9 mouse cellular contexts compared by ENCODE assay signal in the genomic region with DNA sequence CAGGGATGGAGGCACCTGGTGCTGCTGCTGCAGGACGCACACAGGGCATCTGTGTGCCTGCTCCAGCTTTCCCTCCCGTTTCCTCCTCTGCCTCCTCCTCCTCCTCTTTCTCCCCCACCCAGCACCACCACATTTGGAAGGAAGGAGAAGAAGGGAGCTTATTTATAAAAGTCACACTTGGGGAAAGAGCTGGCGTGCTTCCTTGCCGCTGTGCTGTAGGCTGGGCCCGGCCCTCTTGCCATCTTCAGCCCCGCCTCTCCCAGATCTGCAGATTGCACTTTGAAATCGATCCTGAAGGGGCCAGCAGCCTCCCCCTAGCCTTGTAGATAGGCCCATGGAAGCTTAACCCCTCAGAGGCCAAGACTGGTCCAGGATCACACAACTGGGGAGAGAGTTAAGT. TPM values are rescaled to one million over a fixed set of nuclear protein-coding genes. Genes with fewer than 3 reads are reported as not detected.
DNase-seq lines count a peak whose midpoint lies in the region; ATAC-seq lines count a peak whose summit lies in the region.
"Had no signal": no experiment of that assay in that cellular context is flagged by ENCODE, and none has a peak within 500 bp of the region (broad histone marks: within the 10 kb centered on the region; RNA-seq: fewer than 3 reads in every experiment).

No protein-coding gene starts in this region.

- 32% methylated on average over 7 of the region's 7 CpGs for whole genome bisulfite sequencing in liver, embryonic 11.5 days
- WGBS in liver, embryonic 12.5 days (ENCODE audit: insufficient replicate concordance): 23% methylated on average over 7 of the region's 7 CpGs
- WGBS in intestine, embryonic 15.5 days: 10% methylated on average over 7 of the region's 7 CpGs

- peaks cover 40% of the 10 kb centered on the region for H3K4me1 ChIP-seq in liver, embryonic 11.5 days (replicated peaks; ENCODE audit: control insufficient read depth, insufficient read depth, low read length)
- peaks cover 51% of the 10 kb centered on the region for H3K4me1 ChIP-seq in liver, embryonic 12.5 days
- peaks cover 40% of the 10 kb centered on the region for H3K4me1 ChIP-seq in intestine, embryonic 15.5 days (replicated peaks)

- no peaks in the 10 kb centered on the region; the same call in 1 of the 2 replicates for H3K27me3 ChIP-seq in liver, embryonic 11.5 days (replicated peaks; ENCODE audit: control insufficient read depth, insufficient read depth, low read length)
- peaks cover 36% of the 10 kb centered on the region for H3K27me3 ChIP-seq in liver, embryonic 12.5 days (replicated peaks)
- no peaks in the 10 kb centered on the region for H3K27me3 ChIP-seq in intestine, embryonic 15.5 days (replicated peaks)

- H3K4me3 ChIP-seq in liver, embryonic 11.5 days (ENCODE audit: low read depth, low read length): no peak overlapping the region
- no peak overlapping the region for H3K4me3 ChIP-seq in liver, embryonic 12.5 days
- H3K4me3 ChIP-seq in intestine, embryonic 15.5 days (replicated peaks): no peak overlapping the region

- DNase-seq in embryo, embryonic 10 days (ENCODE audit: low spot score): peak; percentile 52
- no peak for DNase-seq in embryo, embryonic 10.5 days (ENCODE audit: low spot score)
- DNase-seq in liver, embryonic 11.5 days (ENCODE audit: low spot score): no peak
- peak; percentile 67 for DNase-seq in right cerebral cortex, postnatal 14 days
- DNase-seq in testis, postnatal 14 days (ENCODE audit: low spot score): no peak
- DNase-seq: adrenal gland, postnatal 10 days had no signal

- H3K27ac ChIP-seq in liver, embryonic 11.5 days (ENCODE audit: low read depth, low read length): no peak overlapping the region
- no peak overlapping the region for H3K27ac ChIP-seq in liver, embryonic 12.5 days
- 0 out of 2 replicates have a peak overlapping the region, but pooled peaks have one; percentile 24 for H3K27ac ChIP-seq in intestine, embryonic 15.5 days

- peak overlapping the region; percentile 33 for H3K4me2 ChIP-seq in liver, embryonic 11.5 days
- no peak overlapping the region; the same call in 1 of the 2 replicates for H3K4me2 ChIP-seq in liver, embryonic 12.5 days
- H3K4me2 ChIP-seq in intestine, embryonic 15.5 days (replicated peaks): peak overlapping the region; percentile 45

- H3K36me3 ChIP-seq in liver, embryonic 11.5 days (ENCODE audit: control insufficient read depth, insufficient read depth, low read length): no peaks in the 10 kb centered on the region
- H3K36me3 ChIP-seq in liver, embryonic 12.5 days: no peaks in the 10 kb centered on the region
- H3K36me3 ChIP-seq in intestine, embryonic 15.5 days: no peaks in the 10 kb centered on the region

- no peak overlapping the region for H3K9ac ChIP-seq in liver, embryonic 11.5 days (ENCODE audit: low read depth, low read length)
- no peak overlapping the region for H3K9ac ChIP-seq in liver, embryonic 12.5 days
- H3K9ac ChIP-seq in intestine, embryonic 15.5 days: peak overlapping the region; percentile 26; the same call in 1 of the 2 replicates

- no peak for ATAC-seq in liver, embryonic 11.5 days (replicated peaks; ENCODE audit: low FRiP score)
- no peak for ATAC-seq in liver, embryonic 12.5 days
- ATAC-seq in intestine, embryonic 15.5 days: no peak
- ATAC-seq in granulocyte monocyte progenitor cell, adult 5-6 weeks (replicated peaks; ENCODE audit: poor library complexity, severe bottlenecking): no peak

- H3K9me3 ChIP-seq in liver, embryonic 11.5 days (ENCODE audit: control insufficient read depth, low read length): no peaks in the 10 kb centered on the region
- H3K9me3 ChIP-seq in liver, embryonic 12.5 days (replicated peaks): no peaks in the 10 kb centered on the region
- no peaks in the 10 kb centered on the region for H3K9me3 ChIP-seq in intestine, embryonic 15.5 days

RNA-seq across cellular contexts. Expression of a gene that starts 2.6 kb away (rescaled TPM):
- 6.2 and 6.4 TPM in 2 replicates for polyA plus RNA-seq in liver, embryonic 11.5 days (2014; fragmentation: Nextera tagmentation; extraction: Ambion mirVana)
- 2.7 and 2.8 TPM in 2 replicates for polyA plus RNA-seq in liver, embryonic 12.5 days (2016; fragmentation: Nextera tagmentation; extraction: Ambion mirVana)
- 13.0 and 15.7 TPM in 2 replicates for polyA plus RNA-seq in intestine, embryonic 15.5 days (2015; fragmentation: Nextera tagmentation; extraction: Ambion mirVana)
- total RNA-seq in granulocyte monocyte progenitor cell, adult 5-6 weeks (2014; fragmentation: Nextera tagmentation): 1.2 and 3.6 TPM in 2 replicates
- total RNA-seq in granulocyte monocyte progenitor cell, adult 5-6 weeks (2017): not detected in 2 replicates

RNA-seq across cellular contexts. Expression of a gene that starts 16.9 kb away (rescaled TPM):
- polyA plus RNA-seq in liver, embryonic 11.5 days (2014; fragmentation: Nextera tagmentation; extraction: Ambion mirVana): 64.9 and 71.1 TPM in 2 replicates
- polyA plus RNA-seq in liver, embryonic 12.5 days (2016; fragmentation: Nextera tagmentation; extraction: Ambion mirVana): 39.1 and 45.3 TPM in 2 replicates
- polyA plus RNA-seq in intestine, embryonic 15.5 days (2015; fragmentation: Nextera tagmentation; extraction: Ambion mirVana): 96.0 and 101 TPM in 2 replicates
- 102 and 115 TPM in 2 replicates for total RNA-seq in granulocyte monocyte progenitor cell, adult 5-6 weeks (2014; fragmentation: Nextera tagmentation)
- total RNA-seq in granulocyte monocyte progenitor cell, adult 5-6 weeks (2017): 56.8 and 75.0 TPM in 2 replicates

RNA-seq across cellular contexts. Expression of a gene that starts 38.1 kb away (rescaled TPM):
- polyA plus RNA-seq in liver, embryonic 11.5 days (2014; fragmentation: Nextera tagmentation; extraction: Ambion mirVana): 25.1 and 27.2 TPM in 2 replicates
- polyA plus RNA-seq in liver, embryonic 12.5 days (2016; fragmentation: Nextera tagmentation; extraction: Ambion mirVana): 15.9 and 19.1 TPM in 2 replicates
- 30.7 and 33.6 TPM in 2 replicates for polyA plus RNA-seq in intestine, embryonic 15.5 days (2015; fragmentation: Nextera tagmentation; extraction: Ambion mirVana)
- total RNA-seq in granulocyte monocyte progenitor cell, adult 5-6 weeks (2014; fragmentation: Nextera tagmentation): 15.7 and 18.7 TPM in 2 replicates
- total RNA-seq in granulocyte monocyte progenitor cell, adult 5-6 weeks (2017): 5.4 and 6.5 TPM in 2 replicates

RNA-seq across cellular contexts. Expression of a gene that starts 38.9 kb away (rescaled TPM):
- polyA plus RNA-seq in liver, embryonic 11.5 days (2014; fragmentation: Nextera tagmentation; extraction: Ambion mirVana): 157 and 158 TPM in 2 replicates
- 97.8 and 104 TPM in 2 replicates for polyA plus RNA-seq in liver, embryonic 12.5 days (2016; fragmentation: Nextera tagmentation; extraction: Ambion mirVana)
- polyA plus RNA-seq in intestine, embryonic 15.5 days (2015; fragmentation: Nextera tagmentation; extraction: Ambion mirVana): 106 and 115 TPM in 2 replicates
- 80.5 and 90.8 TPM in 2 replicates for total RNA-seq in granulocyte monocyte progenitor cell, adult 5-6 weeks (2014; fragmentation: Nextera tagmentation)
- total RNA-seq in granulocyte monocyte progenitor cell, adult 5-6 weeks (2017): 44.9 and 89.9 TPM in 2 replicates

RNA-seq across cellular contexts. Expression of a gene that starts 39.9 kb away (rescaled TPM):
- polyA plus RNA-seq in liver, embryonic 11.5 days (2014; fragmentation: Nextera tagmentation; extraction: Ambion mirVana): 2.0 and 2.2 TPM in 2 replicates
- polyA plus RNA-seq in liver, embryonic 12.5 days (2016; fragmentation: Nextera tagmentation; extraction: Ambion mirVana): 0.55 and 0.57 TPM in 2 replicates
- polyA plus RNA-seq in intestine, embryonic 15.5 days (2015; fragmentation: Nextera tagmentation; extraction: Ambion mirVana): 173 and 195 TPM in 2 replicates
- not detected in 2 replicates for total RNA-seq in granulocyte monocyte progenitor cell, adult 5-6 weeks (2014; fragmentation: Nextera tagmentation)
- total RNA-seq in granulocyte monocyte progenitor cell, adult 5-6 weeks (2017): not detected in 2 replicates

Comparison
In these comparisons a context has a peak if more than half of its experiments do, and no peak if none do; other contexts are left out.
1. DNase-seq: peak in embryo, embryonic 10 days (single experiment) and right cerebral cortex, postnatal 14 days (single experiment); none in embryo, embryonic 10.5 days (single experiment), liver, embryonic 11.5 days (single experiment) and testis, postnatal 14 days (single experiment).